Mouse (Mus musculus) MEL (cell line): ENCODE results near the gene Gm20696.

Source experiments
- CHD2 ChIP-seq: IDR thresholded peaks from 2 replicates; pipeline ENCODE4 v1.6.1; 2011; ENCODE audit warnings: low read length, improper control_type of control experiment
- CTCF ChIP-seq, 3 experiments: IDR thresholded peaks in 2 of 3; conservative IDR thresholded peaks in 1 of 3; 2 replicates each; pipeline ENCODE4 v1.5.1; 2011 to 2012; ENCODE audit warnings: low read length in 3 of 3, low read depth in 2 of 3, mild to moderate bottlenecking in 2 of 3, improper control_type of control experiment in 1 of 3, inconsistent platforms in 1 of 3, mixed read lengths in 1 of 3, moderate library complexity in 1 of 3; ENCODE audit not compliant: control insufficient read depth in 1 of 3, insufficient read depth in 1 of 3, poor library complexity in 1 of 3, severe bottlenecking in 1 of 3
- EP300 ChIP-seq, 2 experiments: IDR thresholded peaks; 2 replicates each; pipeline ENCODE4 v1.6.1; 2011; ENCODE audit warnings: improper control_type of control experiment in 2 of 2, low read length in 2 of 2, low read depth in 1 of 2, mild to moderate bottlenecking in 1 of 2
- GATA1 ChIP-seq: IDR thresholded peaks from 2 replicates; pipeline ENCODE4 v1.6.1; 2011; ENCODE audit warnings: low read depth, low read length, improper control_type of control experiment
- HCFC1 ChIP-seq: IDR thresholded peaks from 2 replicates; pipeline ENCODE4 v1.6.1; 2012; ENCODE audit warnings: low read depth, mild to moderate bottlenecking, inconsistent platforms, low read length, improper control_type of control experiment, moderate library complexity
- MYB ChIP-seq: IDR thresholded peaks from 2 replicates; pipeline ENCODE4 v1.6.1; 2011; ENCODE audit warnings: mild to moderate bottlenecking, low read depth, low read length, improper control_type of control experiment
- POLR2A ChIP-seq, 2 experiments: IDR thresholded peaks; 2 replicates each; pipeline ENCODE4 v1.6.1; 2011 to 2012; ENCODE audit warnings: low read length in 2 of 2, mild to moderate bottlenecking in 2 of 2, control low read depth in 1 of 2, improper control_type of control experiment in 1 of 2, low read depth in 1 of 2, moderate library complexity in 1 of 2; ENCODE audit not compliant: control insufficient read depth in 1 of 2, insufficient read depth in 1 of 2, poor library complexity in 1 of 2
- POLR2AphosphoS2 ChIP-seq: IDR thresholded peaks from 2 replicates; pipeline ENCODE4 v1.6.1; 2011; ENCODE audit warnings: low read length, improper control_type of control experiment
- RAD21 ChIP-seq: IDR thresholded peaks from 2 replicates; pipeline ENCODE4 v1.6.1; 2011; ENCODE audit warnings: mild to moderate bottlenecking, low read depth, low read length, improper control_type of control experiment
- SIN3A ChIP-seq: IDR thresholded peaks from 2 replicates; pipeline ENCODE4 v1.6.1; 2012; ENCODE audit warnings: low read length, improper control_type of control experiment, inconsistent platforms
- TAL1 ChIP-seq: IDR thresholded peaks from 2 replicates; pipeline ENCODE4 v1.6.1; 2012; ENCODE audit warnings: mild to moderate bottlenecking, inconsistent platforms, low read length, moderate library complexity, mixed read lengths
- TBP ChIP-seq: IDR thresholded peaks from 2 replicates; pipeline ENCODE4 v1.8.0; 2011; ENCODE audit warnings: low read depth, low read length, improper control_type of control experiment
- ZC3H11A ChIP-seq: IDR thresholded peaks from 2 replicates; pipeline ENCODE4 v1.6.1; 2012; ENCODE audit warnings: low read depth, mild to moderate bottlenecking, inconsistent platforms, low read length, improper control_type of control experiment

DNA sequence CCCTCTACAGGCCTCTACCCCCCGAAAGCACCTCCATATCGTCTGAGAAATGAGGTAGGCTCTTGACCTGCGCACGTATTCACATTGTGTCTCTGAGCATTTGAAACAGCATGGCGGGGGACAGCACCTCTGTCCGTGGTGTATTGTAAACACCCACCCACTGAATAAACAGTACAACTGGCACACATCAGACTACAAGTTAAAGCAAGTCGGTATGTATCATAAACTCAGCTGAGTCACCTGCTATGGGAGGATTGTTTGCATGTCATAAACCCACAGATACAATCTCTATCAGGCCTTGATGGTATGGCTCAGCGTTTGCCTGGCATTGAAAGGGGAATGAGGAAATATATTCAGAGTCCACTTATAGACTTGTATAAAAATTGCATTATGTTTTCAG, 10.7 kb upstream of the Gm20696 start:
- TF ChIP-seq GATA1, result no peak
- no peak for TF ChIP-seq ZC3H11A
- no peak for TF ChIP-seq CTCF (IDR thresholded peaks at IDR 0.05 in 2 of 3, conservative IDR thresholded peaks at IDR 0.05 in 1 of 3; ENCODE audit: control insufficient read depth in 1 of 3, insufficient read depth in 1 of 3, low read depth in 2 of 3, low read length in 3 of 3, poor library complexity in 1 of 3, severe bottlenecking in 1 of 3)
- TF ChIP-seq HCFC1, result no peak
- no peak for TF ChIP-seq POLR2A (IDR thresholded peaks at IDR 0.05; ENCODE audit: control insufficient read depth in 1 of 2, insufficient read depth in 1 of 2, low read depth in 1 of 2, low read length in 2 of 2, poor library complexity in 1 of 2)
- TF ChIP-seq EP300 (IDR thresholded peaks at IDR 0.05; ENCODE audit: low read depth in 1 of 2, low read length in 2 of 2), result no peak
- TF ChIP-seq TBP, result no peak
- no peak for TF ChIP-seq MYB
- no peak for TF ChIP-seq TAL1
- no peak for TF ChIP-seq RAD21
- no peak for TF ChIP-seq POLR2AphosphoS2
- no peak for TF ChIP-seq SIN3A
- TF ChIP-seq CHD2, result no peak
